Mouse (Mus musculus): Measurements from ENCODE around the gene Apba1. TPM values are rescaled to one million over a fixed set of nuclear protein-coding genes. Genes with fewer than 3 reads are reported as not detected.

Gene Apba1
- total RNA-seq, 2 experiments from 2014 or later, result 177 to 198 TPM

- DNase-seq, result peak; percentile 43
- intact Hi-C loops (cut with DNase I), result loop anchor here (5.0 kb wide), 1 partner anchor 93 kb away; no protein-coding TSS in a partner anchor
These were observed 105.3 kb downstream of the Apba1 start for GRCm38 (mm10) chr19:23863959-23864358.

GRCm38 (mm10) chr19:23866045-23866444 lies 107.4 kb downstream of the Apba1 start:
- intact Hi-C loops (cut with DNase I), result no loop called here
- peak; percentile 54 for DNase-seq

GRCm38 (mm10) chr19:23867052-23867451 lies 108.4 kb downstream of the Apba1 start:
- DNase-seq, result peak; percentile 93
- intact Hi-C loops (cut with DNase I), result no loop called here

GRCm38 (mm10) chr19:23867589-23867988 lies 108.9 kb downstream of the Apba1 start:
- no peak for DNase-seq

GRCm38 (mm10) chr19:23874502-23874901 lies 115.8 kb downstream of the Apba1 start:
- DNase-seq, result no peak
- intact Hi-C loops (cut with DNase I), result no loop called here

More at GRCm38 (mm10) chr19:23867589-23867988, 108.9 kb downstream of the Apba1 start:
- intact Hi-C loops (cut with DNase I), result no loop called here

- DNase-seq, result no peak
- intact Hi-C loops (cut with DNase I), result no loop called here
These were observed 117.1 kb downstream of the Apba1 start for GRCm38 (mm10) chr19:23875819-23876218.

GRCm38 (mm10) chr19:23879862-23880261 lies 121.2 kb downstream of the Apba1 start:
- DNase-seq, result peak; percentile 82
- intact Hi-C loops (cut with DNase I), result no loop called here

- DNase-seq, result no peak
- intact Hi-C loops (cut with DNase I), result no loop called here
These were observed 127.5 kb downstream of the Apba1 start for GRCm38 (mm10) chr19:23886169-23886568.

- DNase-seq, result peak; percentile 33
- intact Hi-C loops (cut with DNase I), result loop anchor here (10.0 kb wide), 1 partner anchor 127 kb away; no protein-coding TSS in a partner anchor
These were observed 132.7 kb downstream of the Apba1 start for GRCm38 (mm10) chr19:23891421-23891820.

GRCm38 (mm10) chr19:23892633-23893032 lies 133.9 kb downstream of the Apba1 start:
- intact Hi-C loops (cut with DNase I), result loop anchor here (10.0 kb wide), 1 partner anchor 128 kb away; no protein-coding TSS in a partner anchor
- no peak for DNase-seq

- peak; percentile 64 for DNase-seq
- intact Hi-C loops (cut with DNase I), result loop anchor here (10.0 kb wide), 1 partner anchor 128 kb away; no protein-coding TSS in a partner anchor
These were observed 134.6 kb downstream of the Apba1 start for GRCm38 (mm10) chr19:23893093-23893889.

- DNase-seq, result no peak
- intact Hi-C loops (cut with DNase I), result loop anchor here (10.0 kb wide), 1 partner anchor 129 kb away; no protein-coding TSS in a partner anchor
These were observed 135.3 kb downstream of the Apba1 start for GRCm38 (mm10) chr19:23893946-23894345.

- no peak for DNase-seq
- intact Hi-C loops (cut with DNase I), result loop anchor here (10.0 kb wide), 1 partner anchor 130 kb away; no protein-coding TSS in a partner anchor
These were observed 136.1 kb downstream of the Apba1 start for GRCm38 (mm10) chr19:23894822-23895221.

- intact Hi-C loops (cut with DNase I), result loop anchor here (10.0 kb wide), 1 partner anchor 132 kb away; no protein-coding TSS in a partner anchor
- no peak for DNase-seq
These were observed 138.2 kb downstream of the Apba1 start for GRCm38 (mm10) chr19:23896915-23897314.

- no peak for DNase-seq
- intact Hi-C loops (cut with DNase I), result loop anchor here (10.0 kb wide), 1 partner anchor 134 kb away; no protein-coding TSS in a partner anchor
These were observed 139.8 kb downstream of the Apba1 start for GRCm38 (mm10) chr19:23898501-23898900.

GRCm38 (mm10) chr19:23901177-23901576 lies 142.5 kb downstream of the Apba1 start:
- peak; percentile 54 for DNase-seq
- intact Hi-C loops (cut with DNase I), result no loop called here

GRCm38 (mm10) chr19:23901768-23902167 lies 143.1 kb downstream of the Apba1 start:
- intact Hi-C loops (cut with DNase I), result no loop called here
- DNase-seq, result no peak

GRCm38 (mm10) chr19:23903066-23903465 lies 144.4 kb downstream of the Apba1 start:
- intact Hi-C loops (cut with DNase I), result no loop called here
- no peak for DNase-seq

- intact Hi-C loops (cut with DNase I), result no loop called here
- no peak for DNase-seq
These were observed 146.2 kb downstream of the Apba1 start for GRCm38 (mm10) chr19:23904922-23905321.

GRCm38 (mm10) chr19:23905772-23906171 lies 147.1 kb downstream of the Apba1 start:
- intact Hi-C loops (cut with DNase I), result no loop called here
- no peak for DNase-seq

GRCm38 (mm10) chr19:23910345-23910744 lies 151.7 kb downstream of the Apba1 start:
- intact Hi-C loops (cut with DNase I), result no loop called here
- DNase-seq, result no peak

Measured in left cerebral cortex, postnatal 4 days (tissue).